24 mouse cellular contexts compared by ENCODE assay signal in genomic region chr11:22267014-22267413, GRCm38 (mm10).
DNase-seq lines count a peak whose midpoint lies in the region; ATAC-seq lines count a peak whose summit lies in the region.
"Had no signal": no experiment of that assay in that cellular context is flagged by ENCODE, and none has a peak within 500 bp of the region (broad histone marks: within the 10 kb centered on the region; RNA-seq: fewer than 3 reads in every experiment).

No protein-coding gene starts in this region.

- H3K4me3 ChIP-seq in liver, embryonic 11.5 days (ENCODE audit: low read depth, low read length), result no peak overlapping the region
- H3K4me3 ChIP-seq in midbrain, embryonic 16.5 days (ENCODE audit: low read depth, low read length), result no peak overlapping the region
- H3K4me3 ChIP-seq in midbrain, embryonic 15.5 days, result no peak overlapping the region
- no peak overlapping the region for H3K4me3 ChIP-seq in intestine, embryonic 16.5 days (ENCODE audit: low read length)
- H3K4me3 ChIP-seq: embryonic facial prominence, embryonic 15.5 days; erythroblast, embryonic 14.5 days; forebrain, embryonic 10.5 days; heart, embryonic 15.5 days; hindbrain, embryonic 10.5 days had no signal

- H3K27ac ChIP-seq in liver, embryonic 11.5 days (ENCODE audit: low read depth, low read length), result no peak overlapping the region
- H3K27ac ChIP-seq in midbrain, embryonic 16.5 days (ENCODE audit: low read length), result no peak overlapping the region
- H3K27ac ChIP-seq in midbrain, embryonic 15.5 days, result no peak overlapping the region
- no peak overlapping the region for H3K27ac ChIP-seq in intestine, embryonic 16.5 days (ENCODE audit: low read length)
- H3K27ac ChIP-seq: embryonic facial prominence, embryonic 15.5 days; forebrain, embryonic 10.5 days; heart, embryonic 15.5 days; hindbrain, embryonic 10.5 days; hindbrain, embryonic 14.5 days had no signal

- DNase-seq in liver, embryonic 11.5 days (ENCODE audit: low spot score), result no peak
- no peak for DNase-seq in liver
- peak; percentile 22 for DNase-seq in yolk sac, embryonic 10.5 days (ENCODE audit: low spot score)
- no peak for DNase-seq in right cerebral cortex, postnatal 14 days
- no peak for DNase-seq in gastrocnemius, adult 18-20 months (ENCODE audit: low spot score)
- DNase-seq: adrenal gland, adult 2 months; adrenal gland, postnatal 25 days; cerebellum, adult 18-20 months; cerebellum, postnatal 14 days; embryo, embryonic 11 days; gastrocnemius, postnatal 10 days; heart, adult 18-20 months had no signal

- H3K27me3 ChIP-seq in liver, embryonic 11.5 days (replicated peaks; ENCODE audit: control insufficient read depth, insufficient read depth, low read length), result no peaks in the 10 kb centered on the region
- H3K27me3 ChIP-seq in midbrain, embryonic 16.5 days (ENCODE audit: control insufficient read depth, insufficient read depth, low read depth, low read length), result no peaks in the 10 kb centered on the region
- H3K27me3 ChIP-seq in midbrain, embryonic 15.5 days (replicated peaks), result no peaks in the 10 kb centered on the region
- no peaks in the 10 kb centered on the region for H3K27me3 ChIP-seq in intestine, embryonic 16.5 days (replicated peaks; ENCODE audit: control insufficient read depth, insufficient read depth, low read length)
- H3K27me3 ChIP-seq: embryonic facial prominence, embryonic 15.5 days; heart, embryonic 15.5 days; Patski had no signal

- no peaks in the 10 kb centered on the region for H3K36me3 ChIP-seq in liver, embryonic 11.5 days (ENCODE audit: control insufficient read depth, insufficient read depth, low read length)
- no peaks in the 10 kb centered on the region for H3K36me3 ChIP-seq in midbrain, embryonic 16.5 days (ENCODE audit: control insufficient read depth, insufficient read depth, low read length)
- no peaks in the 10 kb centered on the region for H3K36me3 ChIP-seq in midbrain, embryonic 15.5 days (replicated peaks)
- H3K36me3 ChIP-seq in intestine, embryonic 16.5 days (ENCODE audit: control insufficient read depth, insufficient read depth, low read length), result no peaks in the 10 kb centered on the region
- H3K36me3 ChIP-seq: embryonic facial prominence, embryonic 15.5 days; forebrain, embryonic 10.5 days; heart, embryonic 15.5 days; hindbrain, embryonic 10.5 days had no signal

- no peaks in the 10 kb centered on the region for H3K9me3 ChIP-seq in liver, embryonic 11.5 days (ENCODE audit: control insufficient read depth, low read length)
- H3K9me3 ChIP-seq in midbrain, embryonic 16.5 days (replicated peaks; ENCODE audit: control insufficient read depth, low read length, poor library complexity, severe bottlenecking), result no peaks in the 10 kb centered on the region; the same call in 1 of the 2 replicates
- no peaks in the 10 kb centered on the region for H3K9me3 ChIP-seq in midbrain, embryonic 15.5 days
- H3K9me3 ChIP-seq in intestine, embryonic 16.5 days (ENCODE audit: control insufficient read depth, low read length), result no peaks in the 10 kb centered on the region
- H3K9me3 ChIP-seq: embryonic facial prominence, embryonic 15.5 days; forebrain, embryonic 10.5 days; heart, embryonic 15.5 days had no signal

- no peak overlapping the region for H3K4me2 ChIP-seq in liver, embryonic 11.5 days
- no peak overlapping the region for H3K4me2 ChIP-seq in midbrain, embryonic 16.5 days (ENCODE audit: low read length)
- no peak overlapping the region for H3K4me2 ChIP-seq in midbrain, embryonic 15.5 days
- no peak overlapping the region for H3K4me2 ChIP-seq in intestine, embryonic 16.5 days (ENCODE audit: low read depth, low read length)
- H3K4me2 ChIP-seq: embryonic facial prominence, embryonic 15.5 days; heart, embryonic 11.5 days; heart, embryonic 15.5 days; hindbrain, embryonic 14.5 days had no signal

- H3K9ac ChIP-seq in liver, embryonic 11.5 days (ENCODE audit: low read depth, low read length), result no peak overlapping the region
- H3K9ac ChIP-seq in midbrain, embryonic 16.5 days (ENCODE audit: low read depth, low read length), result no peak overlapping the region
- no peak overlapping the region for H3K9ac ChIP-seq in midbrain, embryonic 15.5 days
- H3K9ac ChIP-seq in intestine, embryonic 16.5 days (ENCODE audit: low read depth, low read length), result no peak overlapping the region
- H3K9ac ChIP-seq: embryonic facial prominence, embryonic 15.5 days; heart, embryonic 15.5 days; hindbrain, embryonic 14.5 days had no signal

- H3K4me1 ChIP-seq in liver, embryonic 11.5 days (replicated peaks; ENCODE audit: control insufficient read depth, insufficient read depth, low read length), result peaks cover 5% of the 10 kb centered on the region; the same call in 1 of the 2 replicates
- H3K4me1 ChIP-seq in midbrain, embryonic 16.5 days (ENCODE audit: control insufficient read depth, insufficient read depth, low read length), result 0 out of 2 replicates have a peak, but pooled peaks cover 2% of the 10 kb centered on the region
- H3K4me1 ChIP-seq in midbrain, embryonic 15.5 days, result no peaks in the 10 kb centered on the region
- 0 out of 2 replicates have a peak, but pooled peaks cover 3% of the 10 kb centered on the region for H3K4me1 ChIP-seq in intestine, embryonic 16.5 days (ENCODE audit: control insufficient read depth, insufficient read depth, low read length)
- H3K4me1 ChIP-seq: embryonic facial prominence, embryonic 15.5 days; hindbrain, embryonic 10.5 days had no signal

- ATAC-seq in liver, embryonic 11.5 days (replicated peaks; ENCODE audit: low FRiP score), result peak; percentile 45
- ATAC-seq in midbrain, embryonic 16.5 days, result peak; percentile 45; the same call in 1 of the 2 replicates
- no peak for ATAC-seq in midbrain, embryonic 15.5 days (replicated peaks)
- peak; percentile 92 for ATAC-seq in intestine, embryonic 16.5 days
- ATAC-seq: forebrain, embryonic 14.5 days; Patski had no signal
